Mouse (Mus musculus): ENCODE measurements around the gene Tns3. TPM values are rescaled to one million over a fixed set of nuclear protein-coding genes. Genes with fewer than 3 reads are reported as not detected.

The Tns3 gene
- polyA plus RNA-seq (2011; ENCODE audit: insufficient read depth, insufficient read length, low read depth, missing spikeins) = 45.7 and 46.2 TPM in 2 replicates

DNA sequence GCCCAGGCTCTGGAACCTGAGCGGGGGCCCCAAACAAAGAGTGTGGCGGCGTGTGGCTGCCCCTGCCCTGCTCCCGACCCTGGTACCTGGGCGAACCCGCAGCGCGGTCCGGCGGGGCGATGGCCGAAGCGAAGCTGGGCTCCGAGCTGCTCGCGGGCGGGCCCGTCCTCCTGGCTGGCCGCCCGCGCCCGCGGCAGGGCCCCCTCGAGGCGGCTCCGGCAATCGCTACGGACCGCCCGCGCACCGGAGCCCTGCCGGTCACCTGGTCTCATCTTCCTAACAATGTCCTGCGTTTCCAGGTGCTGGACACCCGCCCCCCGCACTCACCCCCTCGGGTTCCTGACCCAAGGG is at the start of gene Tns3:
Tns3 (minus strand) TSS at position 143 of the 351 bp plus-strand sequence.
- TF ChIP-seq EP300 (IDR thresholded peaks at IDR 0.05; ENCODE audit: insufficient read depth, low read depth, low read length) = no peak
- TF ChIP-seq POLR2A (IDR thresholded peaks at IDR 0.05; ENCODE audit: insufficient read depth, low read length) = no peak
- TF ChIP-seq CTCF (IDR thresholded peaks at IDR 0.05; ENCODE audit: low read depth, low read length) = no peak
- Histone ChIP-seq H3K4me3 (ENCODE audit: low read depth, low read length) (peak within 1 kb of the TSS; percentile 84), H3K9ac (ENCODE audit: low read depth, poor library complexity, severe bottlenecking) (peak within 1 kb of the TSS; percentile 95), H3K9me3 (replicated peaks; ENCODE audit: control insufficient read depth, insufficient read depth, low read length, poor library complexity, severe bottlenecking) (no peaks in the 10 kb centered on the region; the same call in 1 of the 2 replicates), H3K27me3 (ENCODE audit: control insufficient read depth, insufficient read depth, low read length, poor library complexity, severe bottlenecking) (no peaks in the 10 kb centered on the region), H3K36me3 (ENCODE audit: control insufficient read depth, insufficient read depth, low read length, poor library complexity, severe bottlenecking) (no peaks in the 10 kb centered on the region), H3K27ac (ENCODE audit: insufficient read depth, low read length) (peak within 1 kb of the TSS; percentile 31), H3K4me1 (ENCODE audit: control insufficient read depth, insufficient read depth, low read length) (peaks cover 6% of the 10 kb centered on the region)

DNA sequence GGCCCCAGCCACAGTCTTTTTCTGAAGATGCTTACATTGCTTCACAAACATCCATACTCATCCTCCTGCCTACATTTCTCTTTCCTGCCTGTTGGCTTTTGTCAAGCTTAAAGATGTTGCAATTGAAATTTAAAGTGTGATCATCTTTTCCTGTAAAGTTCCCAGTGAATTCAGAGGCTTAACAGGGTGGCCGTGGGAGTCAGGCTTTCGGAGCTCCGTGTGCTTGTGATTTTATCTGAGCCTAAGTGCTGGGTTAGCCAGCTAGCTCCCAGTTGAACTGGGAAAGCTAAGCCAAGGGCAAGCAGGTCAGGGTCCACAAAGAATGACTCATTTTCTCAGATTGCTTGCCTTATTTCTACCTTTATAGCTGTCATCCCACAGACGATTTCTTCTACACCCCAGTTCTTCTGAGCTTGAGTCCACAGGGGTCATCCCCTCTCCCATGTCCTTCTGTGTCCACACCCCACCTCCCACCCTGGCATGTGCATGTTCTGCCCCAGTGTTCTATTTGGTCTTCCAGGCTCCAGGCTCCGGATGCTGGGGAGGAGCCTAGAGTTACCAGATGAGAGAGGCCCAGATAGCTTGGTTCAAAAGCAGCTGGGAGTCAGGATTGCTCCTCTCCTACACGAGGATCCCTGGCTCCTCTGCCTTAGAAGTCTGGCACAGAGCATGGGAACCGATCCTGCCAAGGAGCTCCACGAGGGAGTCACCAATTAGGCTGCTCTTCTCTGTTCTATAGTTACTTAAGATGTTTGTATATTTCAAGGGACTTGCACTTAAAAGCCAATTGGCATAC is 42.1 kb upstream of the Tns3 start:
- H3K9ac ChIP-seq (ENCODE audit: low read depth, poor library complexity, severe bottlenecking) = no peak overlapping the region
- no peaks in the 10 kb centered on the region for H3K4me1 ChIP-seq (ENCODE audit: control insufficient read depth, insufficient read depth, low read length)
- H3K9me3 ChIP-seq (replicated peaks; ENCODE audit: control insufficient read depth, insufficient read depth, low read length, poor library complexity, severe bottlenecking) = no peaks in the 10 kb centered on the region
- no peaks in the 10 kb centered on the region for H3K27me3 ChIP-seq (ENCODE audit: control insufficient read depth, insufficient read depth, low read length, poor library complexity, severe bottlenecking)
- TF ChIP-seq POLR2A (IDR thresholded peaks at IDR 0.05; ENCODE audit: insufficient read depth, low read length) (no peak), CTCF (IDR thresholded peaks at IDR 0.05; ENCODE audit: low read depth, low read length) (no peak), EP300 (IDR thresholded peaks at IDR 0.05; ENCODE audit: insufficient read depth, low read depth, low read length) (no peak)
- no peaks in the 10 kb centered on the region for H3K36me3 ChIP-seq (ENCODE audit: control insufficient read depth, insufficient read depth, low read length, poor library complexity, severe bottlenecking)
- no peak overlapping the region for H3K27ac ChIP-seq (ENCODE audit: insufficient read depth, low read length)
- H3K4me3 ChIP-seq (ENCODE audit: low read depth, low read length) = no peak overlapping the region

- H3K9ac ChIP-seq (ENCODE audit: low read depth, poor library complexity, severe bottlenecking) = no peak overlapping the region
- no peaks in the 10 kb centered on the region for H3K27me3 ChIP-seq (ENCODE audit: control insufficient read depth, insufficient read depth, low read length, poor library complexity, severe bottlenecking)
- no peaks in the 10 kb centered on the region for H3K36me3 ChIP-seq (ENCODE audit: control insufficient read depth, insufficient read depth, low read length, poor library complexity, severe bottlenecking)
- no peaks in the 10 kb centered on the region for H3K9me3 ChIP-seq (replicated peaks; ENCODE audit: control insufficient read depth, insufficient read depth, low read length, poor library complexity, severe bottlenecking)
- TF ChIP-seq EP300 (IDR thresholded peaks at IDR 0.05; ENCODE audit: insufficient read depth, low read depth, low read length) (no peak), POLR2A (IDR thresholded peaks at IDR 0.05; ENCODE audit: insufficient read depth, low read length) (no peak), CTCF (IDR thresholded peaks at IDR 0.05; ENCODE audit: low read depth, low read length) (no peak)
- no peak overlapping the region for H3K4me3 ChIP-seq (ENCODE audit: low read depth, low read length)
- peaks cover 2% of the 10 kb centered on the region for H3K4me1 ChIP-seq (ENCODE audit: control insufficient read depth, insufficient read depth, low read length)
- H3K27ac ChIP-seq (ENCODE audit: insufficient read depth, low read length) = no peak overlapping the region
Observed at GRCm38 (mm10) chr11:8705156-8705555, 40.8 kb upstream of the Tns3 start.

DNA sequence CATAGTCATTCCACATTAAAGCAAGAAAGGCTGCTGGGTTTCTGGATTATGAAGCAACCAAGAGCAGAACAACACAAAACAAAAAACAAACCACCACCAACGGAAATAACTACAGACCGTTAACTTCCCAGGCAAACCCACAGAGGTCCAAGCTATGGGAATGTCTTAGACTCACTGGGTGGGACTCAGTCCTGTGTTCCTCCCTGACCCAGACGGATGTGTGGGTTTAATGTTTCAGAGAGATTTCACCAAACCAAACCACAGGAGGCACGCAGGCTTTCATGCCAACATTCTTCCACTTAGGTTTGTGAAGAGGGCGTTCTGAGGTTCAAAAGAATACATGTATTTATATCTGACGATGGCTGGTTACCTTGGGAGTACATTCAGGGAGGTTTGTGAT is 39.5 kb upstream of the Tns3 start:
- H3K9ac ChIP-seq (ENCODE audit: low read depth, poor library complexity, severe bottlenecking) = no peak overlapping the region
- H3K4me1 ChIP-seq (ENCODE audit: control insufficient read depth, insufficient read depth, low read length) = peaks cover 2% of the 10 kb centered on the region
- H3K27me3 ChIP-seq (ENCODE audit: control insufficient read depth, insufficient read depth, low read length, poor library complexity, severe bottlenecking) = no peaks in the 10 kb centered on the region
- H3K4me3 ChIP-seq (ENCODE audit: low read depth, low read length) = no peak overlapping the region
- H3K36me3 ChIP-seq (ENCODE audit: control insufficient read depth, insufficient read depth, low read length, poor library complexity, severe bottlenecking) = no peaks in the 10 kb centered on the region
- H3K9me3 ChIP-seq (replicated peaks; ENCODE audit: control insufficient read depth, insufficient read depth, low read length, poor library complexity, severe bottlenecking) = no peaks in the 10 kb centered on the region
- H3K27ac ChIP-seq (ENCODE audit: insufficient read depth, low read length) = no peak overlapping the region
- TF ChIP-seq CTCF (IDR thresholded peaks at IDR 0.05; ENCODE audit: low read depth, low read length) (no peak), EP300 (IDR thresholded peaks at IDR 0.05; ENCODE audit: insufficient read depth, low read depth, low read length) (no peak), POLR2A (IDR thresholded peaks at IDR 0.05; ENCODE audit: insufficient read depth, low read length) (no peak)

GRCm38 (mm10) chr11:8702532-8702886 is 38.2 kb upstream of the Tns3 start:
- Histone ChIP-seq H3K36me3 (ENCODE audit: control insufficient read depth, insufficient read depth, low read length, poor library complexity, severe bottlenecking) (no peaks in the 10 kb centered on the region), H3K27ac (ENCODE audit: insufficient read depth, low read length) (no peak overlapping the region)
- no peak for TF ChIP-seq CTCF (IDR thresholded peaks at IDR 0.05; ENCODE audit: low read depth, low read length)
- no peak for TF ChIP-seq EP300 (IDR thresholded peaks at IDR 0.05; ENCODE audit: insufficient read depth, low read depth, low read length)
- no peak for TF ChIP-seq POLR2A (IDR thresholded peaks at IDR 0.05; ENCODE audit: insufficient read depth, low read length)

GRCm38 (mm10) chr11:8701845-8702531 is 37.7 kb upstream of the Tns3 start:
- H3K36me3 ChIP-seq (ENCODE audit: control insufficient read depth, insufficient read depth, low read length, poor library complexity, severe bottlenecking) = no peaks in the 10 kb centered on the region
- no peaks in the 10 kb centered on the region for H3K27me3 ChIP-seq (ENCODE audit: control insufficient read depth, insufficient read depth, low read length, poor library complexity, severe bottlenecking)
- peaks cover 3% of the 10 kb centered on the region for H3K4me1 ChIP-seq (ENCODE audit: control insufficient read depth, insufficient read depth, low read length)
- TF ChIP-seq EP300 (IDR thresholded peaks at IDR 0.05; ENCODE audit: insufficient read depth, low read depth, low read length) = no peak
- TF ChIP-seq CTCF (IDR thresholded peaks at IDR 0.05; ENCODE audit: low read depth, low read length) = no peak
- no peak for TF ChIP-seq POLR2A (IDR thresholded peaks at IDR 0.05; ENCODE audit: insufficient read depth, low read length)
- no peak overlapping the region for H3K9ac ChIP-seq (ENCODE audit: low read depth, poor library complexity, severe bottlenecking)
- no peak overlapping the region for H3K27ac ChIP-seq (ENCODE audit: insufficient read depth, low read length)
- no peaks in the 10 kb centered on the region for H3K9me3 ChIP-seq (replicated peaks; ENCODE audit: control insufficient read depth, insufficient read depth, low read length, poor library complexity, severe bottlenecking)
- H3K4me3 ChIP-seq (ENCODE audit: low read depth, low read length) = no peak overlapping the region

More at GRCm38 (mm10) chr11:8702532-8702886, 38.2 kb upstream of the Tns3 start:
- Histone ChIP-seq H3K4me3 (ENCODE audit: low read depth, low read length) (no peak overlapping the region), H3K4me1 (ENCODE audit: control insufficient read depth, insufficient read depth, low read length) (peaks cover 2% of the 10 kb centered on the region), H3K9ac (ENCODE audit: low read depth, poor library complexity, severe bottlenecking) (no peak overlapping the region), H3K9me3 (replicated peaks; ENCODE audit: control insufficient read depth, insufficient read depth, low read length, poor library complexity, severe bottlenecking) (no peaks in the 10 kb centered on the region), H3K27me3 (ENCODE audit: control insufficient read depth, insufficient read depth, low read length, poor library complexity, severe bottlenecking) (no peaks in the 10 kb centered on the region)
